Mouse (Mus musculus) small intestine, adult 2 months (tissue): ENCODE data around the gene Psme2. TPM values are rescaled to one million over a fixed set of nuclear protein-coding genes. Genes with fewer than 3 reads are reported as not detected.
A peak's percentile ranks its signal among the peaks of the same experiment; 100 is the strongest.

ENCODE experiments used
- H3K27ac ChIP-seq: fragments of 200-500 bp; 2 replicates; pipeline ENCODE4 v1.5.1; 2012; ENCODE audit warnings: low read depth, low read length, control low read depth, inconsistent platforms; ENCODE audit not compliant: insufficient read depth
- H3K27me3 ChIP-seq: fragments of 200-500 bp; 2 replicates; pipeline ENCODE4 v1.6.1; 2012; ENCODE audit warnings: mild to moderate bottlenecking, moderate library complexity, low read length, inconsistent platforms; ENCODE audit not compliant: control insufficient read depth, insufficient read depth
- H3K36me3 ChIP-seq: fragments of 200-500 bp; 2 replicates; pipeline ENCODE4 v1.6.1; 2012; ENCODE audit warnings: mild to moderate bottlenecking, low read length, control low read depth, inconsistent platforms; ENCODE audit not compliant: control insufficient read depth, insufficient read depth
- H3K4me1 ChIP-seq: fragments of 200-500 bp; 2 replicates; pipeline ENCODE4 v1.6.1; 2012; ENCODE audit warnings: low read length, inconsistent platforms, mixed read lengths; ENCODE audit not compliant: control insufficient read depth, insufficient read depth, insufficient read length
- H3K4me3 ChIP-seq: fragments of 200-500 bp; 2 replicates; pipeline ENCODE4 v1.5.1; 2012; ENCODE audit warnings: low read depth, mild to moderate bottlenecking, control low read depth, inconsistent platforms, low read length, moderate library complexity
- CTCF ChIP-seq: fragments of 200-500 bp; IDR thresholded peaks from 2 replicates; pipeline ENCODE4 v1.5.1; 2012; ENCODE audit warnings: low read depth, mild to moderate bottlenecking, control low read depth, inconsistent platforms, low read length, moderate library complexity, mixed read lengths; ENCODE audit not compliant: insufficient replicate concordance, insufficient read length; ENCODE audit errors: extremely low read depth
- POLR2A ChIP-seq: fragments of 200-500 bp; IDR thresholded peaks from 2 replicates; pipeline ENCODE4 v1.6.1; 2012; ENCODE audit warnings: low read depth, mild to moderate bottlenecking, control low read depth, inconsistent platforms, low read length, moderate library complexity
- WGBS: fragments of 180-500 bp; shearing (Covaris S2); methylation state at CpG from one replicate; pipeline ENCODE4 v1.1.7; 2018; 5-methylcytosine and 5-hydroxymethylcytosine counted together
- polyA plus RNA-seq: library from polyadenylated mRNA; depleted of rRNA; stranded (reverse); fragments of >200 nt; gene quantifications from 2 replicates; pipeline ENCODE4 v1.2.3, GENCODE M21; 2012; rRNA removed

The Psme2 gene
- polyA plus RNA-seq, 1 experiment, result 142 TPM

- Histone ChIP-seq H3K27ac (no peak overlapping the region), H3K27me3 (no peaks in the 10 kb centered on the region), H3K36me3 (peaks cover 14% of the 10 kb centered on the region), H3K4me1 (peaks cover 4% of the 10 kb centered on the region; the same call in 1 of the 2 replicates), H3K4me3 (no peak overlapping the region)
- 98% methylated on average over 12 of the region's 12 CpGs for WGBS
- no peak for TF ChIP-seq CTCF
- no peak for TF ChIP-seq POLR2A
Measured at GRCm38 (mm10) chr14:55542268-55542667, 48.6 kb downstream of the Psme2 start.

GRCm38 (mm10) chr14:55540787-55541321 lies 50.1 kb downstream of the Psme2 start:
- Histone ChIP-seq H3K27me3 (no peaks in the 10 kb centered on the region), H3K4me3 (peak overlapping the region; percentile 88), H3K4me1 (peaks cover 4% of the 10 kb centered on the region; the same call in 1 of the 2 replicates), H3K27ac (peak overlapping the region; percentile 82), H3K36me3 (peaks cover 8% of the 10 kb centered on the region)
- WGBS, result 4% methylated on average over 10 of the region's 10 CpGs
- TF ChIP-seq CTCF (no peak), POLR2A (no peak)

- Histone ChIP-seq H3K27me3 (no peaks in the 10 kb centered on the region), H3K27ac (peak within 1 kb of the TSS; percentile 82), H3K36me3 (peaks cover 5% of the 10 kb centered on the region; the same call in 1 of the 2 replicates), H3K4me3 (peak within 1 kb of the TSS; percentile 88), H3K4me1 (peaks cover 4% of the 10 kb centered on the region; the same call in 1 of the 2 replicates)
- WGBS, result under 1% methylated on average over 32 of the region's 32 CpGs
- TF ChIP-seq CTCF (no peak), POLR2A (peak; percentile 59; the same call in 1 of the 2 replicates)
Measured at GRCm38 (mm10) chr14:55540067-55540786, 50.7 kb downstream of the Psme2 start, which contains the start of gene Pck2. Gene Pck2 (plus strand): TSS chr14:55540266.

Other genes with a start within 250 kb of the Psme2 start
- 44.8 and 62.5 TPM in 2 replicates for gene Dhrs4, start 112.4 kb downstream of the Psme2 start, polyA plus RNA-seq
- 2.0 and 2.1 TPM in 2 replicates for gene Carmil3, start 100.5 kb downstream of the Psme2 start, polyA plus RNA-seq
- not detected in 2 replicates for gene Cpne6, start 80.7 kb downstream of the Psme2 start, polyA plus RNA-seq
- gene Nrl, start 66.1 kb downstream of the Psme2 start, polyA plus RNA-seq, result not detected in 2 replicates
- gene Pck2, start 50.8 kb downstream of the Psme2 start, polyA plus RNA-seq, result 19.3 and 21.0 TPM in 2 replicates
- gene Dcaf11, start 31.1 kb downstream of the Psme2 start, polyA plus RNA-seq, result 70.2 and 143 TPM in 2 replicates
- 0.32 TPM in 1 of 2 replicates, not detected in the other for gene A730061H03Rik, start 30.7 kb downstream of the Psme2 start, polyA plus RNA-seq
- gene Fitm1, start 15.5 kb downstream of the Psme2 start, polyA plus RNA-seq, result 0.46 TPM in 1 of 2 replicates, not detected in the other
- gene Psme1, start 13.0 kb downstream of the Psme2 start, polyA plus RNA-seq, result 71.4 and 167 TPM in 2 replicates
- 12.2 and 23.0 TPM in 2 replicates for gene Emc9, start 5.8 kb downstream of the Psme2 start, polyA plus RNA-seq
- gene Rnf31, start 595 bp upstream of the Psme2 start, polyA plus RNA-seq, result 28.8 and 65.8 TPM in 2 replicates
- gene Irf9, start 12.5 kb upstream of the Psme2 start, polyA plus RNA-seq, result 29.3 and 77.6 TPM in 2 replicates
- gene Rec8, start 26.9 kb upstream of the Psme2 start, polyA plus RNA-seq, result 8.7 and 19.2 TPM in 2 replicates
- 35.4 and 37.2 TPM in 2 replicates for gene Ipo4, start 44.8 kb upstream of the Psme2 start, polyA plus RNA-seq
- gene Gm49378, start 46.8 kb upstream of the Psme2 start, polyA plus RNA-seq, result 8.6 and 9.3 TPM in 2 replicates
- 58.8 and 104 TPM in 2 replicates for gene Tm9sf1, start 52.7 kb upstream of the Psme2 start, polyA plus RNA-seq
- 0.56 and 1.1 TPM in 2 replicates for gene Tssk4, start 59.1 kb upstream of the Psme2 start, polyA plus RNA-seq
- 17.2 and 23.9 TPM in 2 replicates for gene Mdp1, start 69.4 kb upstream of the Psme2 start, polyA plus RNA-seq
- 5.2 and 9.6 TPM in 2 replicates for gene Gmpr2, start 80.8 kb upstream of the Psme2 start, polyA plus RNA-seq
- gene Nedd8, start 81.0 kb upstream of the Psme2 start, polyA plus RNA-seq, result 135 and 228 TPM in 2 replicates
- 8.1 and 11.1 TPM in 2 replicates for gene Tinf2, start 90.7 kb upstream of the Psme2 start, polyA plus RNA-seq
- gene Tgm1, start 122.8 kb upstream of the Psme2 start, polyA plus RNA-seq, result 0.62 and 0.89 TPM in 2 replicates
- 28.1 and 43.5 TPM in 2 replicates for gene Rabggta, start 131.2 kb upstream of the Psme2 start, polyA plus RNA-seq
- 217 and 223 TPM in 2 replicates for gene Dhrs1, start 154.6 kb upstream of the Psme2 start, polyA plus RNA-seq
- 5.9 and 8.0 TPM in 2 replicates for gene Nop9, start 154.6 kb upstream of the Psme2 start, polyA plus RNA-seq
- gene Cideb, start 167.3 kb upstream of the Psme2 start, polyA plus RNA-seq, result 309 and 797 TPM in 2 replicates
- 65.3 and 90.6 TPM in 2 replicates for gene Ltb4r2, start 170.3 kb upstream of the Psme2 start, polyA plus RNA-seq
- gene Ltb4r1, start 174.8 kb upstream of the Psme2 start, polyA plus RNA-seq, result 25.3 and 26.4 TPM in 2 replicates
- gene Adcy4, start 193.0 kb upstream of the Psme2 start, polyA plus RNA-seq, result 3.3 and 6.1 TPM in 2 replicates
- gene Ripk3, start 197.8 kb upstream of the Psme2 start, polyA plus RNA-seq, result 24.7 and 42.1 TPM in 2 replicates
- 5.8 and 7.6 TPM in 2 replicates for gene Nfatc4, start 232.0 kb upstream of the Psme2 start, polyA plus RNA-seq